Mouse (Mus musculus) layer of hippocampus, postnatal 36 days (tissue): ENCODE data around the gene Grb7. TPM values are rescaled to one million over a fixed set of nuclear protein-coding genes. Genes with fewer than 3 reads are reported as not detected.

Experiments
- DNase-seq, 2 experiments: peaks; one replicate each; pipeline ENCODE4 v3.0.0; 2022
- total RNA-seq, 2 experiments: library from RNA; stranded (reverse); gene quantifications; 2 replicates each; pipeline ENCODE4 v1.2.3; 2021

Grb7 gene
- total RNA-seq, 2 experiments from 2014 or later: 1.4 to 2.1 TPM

- DNase-seq: no peak
Observed at GRCm38 (mm10) chr11:98445679-98446078, 515 bp upstream of the Grb7 start.

- no peak for DNase-seq
Observed at GRCm38 (mm10) chr11:98446562-98447474, 624 bp downstream of the Grb7 start.

GRCm38 (mm10) chr11:98447475-98447834 is 1.3 kb downstream of the Grb7 start:
- DNase-seq: no peak

DNA sequence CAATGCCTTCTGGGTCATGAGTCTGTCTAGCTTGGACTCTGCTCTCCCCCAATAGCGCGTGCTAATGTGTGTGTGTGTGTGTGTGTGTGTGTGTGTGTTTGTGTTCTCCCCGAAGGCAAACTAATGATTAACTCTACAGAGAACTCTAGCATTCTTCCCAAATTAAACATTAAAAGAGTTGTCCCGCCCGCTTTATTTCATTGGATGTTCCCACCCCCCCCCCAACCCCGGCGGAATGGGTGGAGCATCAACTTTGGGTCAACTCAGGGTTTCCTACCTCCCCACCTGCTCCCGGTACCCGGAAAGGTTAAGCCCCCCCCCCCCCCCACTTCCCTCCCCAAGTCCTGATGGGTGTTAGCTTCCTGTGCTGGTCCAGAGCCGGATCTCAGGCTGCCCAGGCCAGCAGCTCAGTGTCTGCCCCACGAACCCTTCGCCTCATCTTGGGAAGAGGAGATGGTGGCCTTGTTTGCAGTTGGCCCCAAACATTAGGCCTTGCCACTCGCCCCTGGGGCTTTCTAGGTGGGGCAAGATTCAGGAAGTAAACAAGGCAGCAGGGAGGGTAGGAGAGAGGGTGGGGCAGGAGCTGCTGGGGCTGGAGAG is 2.1 kb downstream of the Grb7 start:
- no peak for DNase-seq

- no peak for DNase-seq
Observed at GRCm38 (mm10) chr11:98449419-98449818, 3.2 kb downstream of the Grb7 start.

DNA sequence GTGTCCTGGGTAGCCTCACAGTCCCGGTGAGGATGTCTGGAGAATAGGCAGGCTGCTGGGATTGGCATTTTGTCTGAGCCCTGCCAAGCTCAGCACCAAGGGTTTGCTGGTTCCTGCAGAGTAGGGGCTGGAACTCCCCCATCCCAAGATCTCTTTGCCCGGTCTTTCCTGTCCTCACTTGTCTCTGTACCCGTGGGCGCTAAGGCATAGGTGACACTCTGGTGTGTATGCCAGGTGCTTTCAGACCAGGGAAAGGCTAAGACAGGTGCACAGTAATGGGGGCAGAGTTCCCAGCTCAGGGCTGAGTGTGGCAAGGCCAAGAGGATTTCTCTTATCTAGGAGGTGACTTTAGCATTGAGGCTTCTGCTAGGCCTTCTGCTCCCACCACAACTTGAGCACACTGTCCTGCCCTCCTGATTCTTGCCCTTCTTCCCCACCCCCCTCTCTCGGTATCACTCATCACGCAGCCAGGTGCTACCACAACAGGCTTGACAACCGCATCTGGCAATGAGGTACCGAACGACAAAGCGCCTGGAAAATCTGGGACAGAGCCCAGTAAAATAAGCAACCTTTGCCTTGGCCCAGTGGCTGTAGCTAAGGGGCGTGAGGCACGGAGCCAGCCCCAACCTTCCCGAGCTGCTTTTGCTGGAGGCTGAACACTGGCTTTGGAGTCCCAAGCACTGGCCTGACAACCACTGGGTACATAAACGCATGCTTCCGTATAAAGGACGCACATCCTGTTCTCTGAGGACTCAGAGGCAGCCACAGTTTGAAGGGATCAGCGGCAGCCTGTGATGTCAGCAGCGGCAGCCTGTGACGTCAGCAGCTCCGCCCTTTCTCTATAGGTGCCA is 4.0 kb downstream of the Grb7 start:
- DNase-seq: no peak

GRCm38 (mm10) chr11:98455484-98455883 is 9.3 kb downstream of the Grb7 start:
- no peak for DNase-seq

GRCm38 (mm10) chr11:98456545-98456944 is 10.4 kb downstream of the Grb7 start:
- no peak for DNase-seq

GRCm38 (mm10) chr11:98456945-98457344 is 10.8 kb downstream of the Grb7 start:
- DNase-seq: no peak

GRCm38 (mm10) chr11:98457367-98458120 is 11.3 kb downstream of the Grb7 start:
- peak; percentile 69 to 76 for DNase-seq

DNA sequence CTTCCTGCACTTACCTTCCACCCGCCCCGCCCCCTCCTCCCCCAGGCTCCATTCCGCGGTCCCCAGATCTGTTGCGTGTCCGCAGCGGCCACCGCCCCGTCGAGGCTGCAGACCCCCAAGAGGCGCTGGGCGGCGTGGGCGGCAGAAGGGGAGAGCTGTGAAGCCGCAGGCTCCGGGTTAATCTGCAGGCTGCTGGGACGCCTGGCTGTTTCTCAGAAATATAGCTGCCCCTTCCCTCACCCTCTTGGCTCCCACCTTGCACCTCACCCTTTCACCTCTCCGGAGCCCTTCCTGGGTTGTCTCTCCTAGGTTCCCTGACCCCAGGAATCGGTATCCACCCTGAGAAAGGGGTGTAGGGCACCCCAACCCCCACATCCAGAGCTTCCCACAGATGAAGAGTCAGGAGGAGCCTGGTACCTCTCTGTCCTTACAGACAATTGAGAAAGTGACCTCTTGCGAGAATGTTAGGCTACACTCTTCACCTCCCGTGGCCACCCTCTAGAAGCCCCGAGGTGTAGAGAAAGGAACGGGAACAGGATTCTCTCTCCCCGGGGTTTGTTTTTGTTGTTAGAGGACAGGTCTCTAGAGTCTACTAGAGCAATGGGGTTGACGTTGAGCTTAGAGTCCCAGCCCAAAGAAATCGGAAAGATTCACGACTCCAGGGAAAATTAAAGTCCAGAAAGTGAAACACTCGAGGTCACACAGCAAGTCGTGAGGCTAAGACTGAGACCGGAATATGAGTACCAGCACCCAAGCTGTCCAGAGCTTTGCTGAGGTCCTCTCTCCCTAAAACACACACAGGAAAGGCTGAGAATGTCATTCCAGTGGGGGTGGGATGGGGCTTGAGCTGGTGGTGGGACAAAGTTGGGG is 12.2 kb downstream of the Grb7 start:
- DNase-seq: no peak

- no peak for DNase-seq
Observed at GRCm38 (mm10) chr11:98459071-98459741, 13.0 kb downstream of the Grb7 start.

- DNase-seq: no peak
Observed at GRCm38 (mm10) chr11:98459860-98460259, 13.7 kb downstream of the Grb7 start.

DNA sequence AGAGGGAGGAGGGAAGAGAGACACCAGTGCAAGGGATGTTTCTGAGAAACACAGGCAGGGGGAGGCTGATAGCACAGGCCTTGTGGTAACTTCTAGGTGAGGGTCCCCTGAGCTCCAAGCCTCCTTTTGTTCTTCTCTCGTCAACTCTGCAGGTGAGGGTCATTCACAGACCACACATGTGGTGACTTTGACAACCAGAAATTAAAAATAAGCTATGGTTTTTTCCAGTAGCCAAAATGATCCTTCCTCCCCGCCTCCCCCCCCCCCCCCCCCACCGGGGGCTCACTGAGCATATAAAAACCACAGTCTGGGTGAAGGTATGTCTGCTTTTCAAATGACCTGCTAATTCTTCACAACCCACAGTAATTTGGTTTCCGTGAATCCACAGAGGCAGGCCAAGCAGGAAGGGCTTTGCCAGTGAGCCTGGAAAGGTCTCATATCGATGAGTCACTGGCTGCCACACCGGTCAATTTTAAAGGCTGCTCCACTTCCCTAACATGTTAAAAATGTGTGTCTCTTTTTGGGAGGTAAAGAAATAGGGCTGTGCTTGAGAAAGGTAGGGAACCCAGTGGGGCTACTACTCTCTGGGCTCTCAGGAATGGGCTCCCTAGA is 15.0 kb downstream of the Grb7 start:
- no peak for DNase-seq

DNA sequence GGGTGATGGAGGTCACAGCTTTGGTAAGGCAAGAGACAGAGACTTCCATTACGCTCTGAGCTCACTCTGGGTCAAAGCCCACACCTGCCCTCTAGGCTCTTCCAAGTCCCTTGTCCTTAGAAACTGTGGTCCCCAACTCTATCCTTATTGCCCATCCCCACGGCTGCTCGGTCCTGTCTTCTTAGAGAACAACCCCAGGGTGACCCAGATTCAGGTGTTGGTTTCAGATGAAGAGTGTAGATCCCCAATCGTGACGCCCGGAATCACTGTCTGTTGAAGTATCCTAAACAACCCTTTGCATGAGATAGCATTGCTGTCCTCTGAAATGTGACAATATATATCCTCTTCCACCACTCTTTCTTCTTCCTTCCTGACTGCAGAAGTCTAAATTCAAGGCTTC is 16.1 kb downstream of the Grb7 start:
- no peak for DNase-seq

- DNase-seq: no peak
Observed at GRCm38 (mm10) chr11:98463911-98464310, 17.7 kb downstream of the Grb7 start.

DNA sequence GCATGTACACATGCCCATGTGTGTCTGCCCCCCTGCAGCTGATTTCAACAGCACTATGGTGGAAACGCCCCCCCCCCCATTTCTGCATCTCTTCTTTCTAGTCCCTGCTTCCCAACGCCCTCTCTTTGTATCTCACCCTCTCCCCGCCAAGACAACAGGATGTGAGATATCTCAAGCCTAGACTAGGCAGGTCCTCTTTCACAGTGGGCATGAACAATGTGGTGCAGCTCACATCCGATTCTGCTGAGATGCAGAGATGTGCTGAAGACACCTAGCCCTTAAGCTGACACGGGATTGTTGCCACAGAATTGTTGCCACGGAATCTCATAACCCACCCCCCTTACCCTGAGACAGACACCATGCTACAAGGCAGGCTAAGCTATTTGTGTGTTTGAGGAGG is 18.3 kb downstream of the Grb7 start:
- no peak for DNase-seq

DNA sequence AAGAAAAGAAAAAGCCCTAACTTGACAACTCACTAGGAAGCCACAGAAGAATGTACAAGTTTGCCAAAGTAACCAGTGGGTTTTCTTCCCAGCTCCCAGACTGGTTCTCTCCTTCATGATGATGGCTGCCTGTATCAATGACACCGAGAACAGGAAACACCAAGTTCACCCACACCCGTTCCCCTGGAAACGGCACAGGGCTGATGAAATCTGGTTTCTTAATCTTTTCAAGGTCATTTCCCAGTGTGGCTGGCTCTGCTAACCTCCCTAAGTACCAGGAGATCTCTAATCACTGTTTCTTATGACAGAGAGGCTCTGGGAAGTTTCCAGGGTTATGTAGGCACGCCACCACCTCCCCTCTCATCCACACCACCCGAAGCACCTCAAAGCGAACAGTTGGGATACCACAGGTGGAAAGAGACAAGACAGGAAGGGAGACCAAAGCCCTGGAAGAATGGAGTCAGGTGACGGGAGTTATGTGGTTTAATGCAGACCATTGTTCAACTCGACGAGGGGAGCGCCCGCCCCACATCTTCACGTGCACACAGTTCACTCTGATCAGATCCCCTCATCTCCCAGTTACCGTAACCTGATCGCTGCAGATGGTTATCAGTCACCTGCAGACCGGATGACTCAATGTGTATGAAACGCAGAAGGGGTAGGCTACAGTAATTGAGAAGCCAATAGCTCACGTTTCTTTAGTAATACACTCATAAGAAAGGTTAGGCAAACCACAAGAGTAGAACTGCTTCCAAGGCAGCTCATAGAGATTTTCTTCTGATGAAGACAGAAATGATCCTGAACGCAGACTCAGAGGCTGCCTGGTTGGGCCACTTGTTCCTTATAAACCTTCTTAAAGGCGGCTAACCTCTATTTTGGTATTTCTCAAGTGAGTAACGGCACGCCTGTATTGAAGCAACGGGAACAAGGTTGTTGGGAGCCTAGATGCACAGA is 23.8 kb downstream of the Grb7 start:
- DNase-seq: no peak

DNA sequence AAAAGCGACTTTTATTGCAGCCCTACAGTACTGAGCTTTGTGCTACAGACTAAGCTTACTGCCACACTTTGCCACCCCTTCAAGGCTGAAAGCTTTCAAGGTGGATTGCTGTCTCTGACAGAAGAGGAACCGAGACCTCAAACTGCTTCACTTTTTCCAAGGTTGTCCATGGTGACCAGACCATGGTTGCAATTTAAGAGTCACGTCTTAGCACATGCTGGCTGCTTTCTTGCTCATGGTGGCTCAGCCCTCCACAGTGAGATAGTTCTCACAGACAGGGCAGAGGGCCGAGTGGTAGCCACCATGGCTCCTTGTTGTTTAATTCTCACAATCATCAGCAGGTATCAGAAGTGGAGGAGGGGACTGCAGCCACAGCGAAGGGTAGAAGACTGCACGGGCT is 24.6 kb downstream of the Grb7 start:
- no peak for DNase-seq
